Mouse (Mus musculus): ENCODE measurements at regions not wholly inside any gene's neighbourhood (a gene's known extent, or its start where the extent isn't known, plus 50 kb on each side); places are given as distances from the start of the nearest gene placed in this dataset.
A peak's percentile ranks its signal among the peaks of the same experiment; 100 is the strongest.

DNA sequence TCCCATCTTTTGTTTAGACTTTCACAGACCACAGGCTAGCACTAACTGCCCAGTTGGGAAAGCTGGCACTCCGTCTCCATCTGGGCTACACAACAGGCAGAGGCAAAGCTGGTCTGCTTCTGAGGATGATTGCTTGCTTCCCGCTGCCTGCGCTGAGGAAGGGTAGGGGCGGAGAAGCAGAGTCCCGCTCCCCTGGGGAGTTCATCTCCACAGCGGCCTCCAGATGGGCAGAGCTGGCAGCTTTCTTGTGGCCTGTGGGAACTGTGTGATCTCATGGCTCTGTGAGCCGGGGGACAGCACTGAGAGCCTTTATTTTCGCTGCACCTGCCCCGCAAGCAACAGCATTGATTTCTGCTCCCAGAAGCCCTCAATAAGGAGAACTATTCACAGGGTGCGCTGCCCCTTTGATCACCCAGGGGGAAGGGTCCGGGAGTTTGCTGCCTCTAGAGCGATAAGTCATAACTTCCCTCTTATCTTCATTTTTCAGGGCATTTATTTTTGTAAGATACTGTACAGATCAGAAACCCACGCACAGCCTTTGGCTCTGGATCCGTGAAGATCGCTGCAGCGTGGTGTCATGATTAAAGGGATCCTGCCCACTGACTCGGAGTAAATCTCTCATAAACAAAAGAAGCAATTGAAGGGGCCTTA lies 155.7 kb downstream of the Gm9376 start:
- DNase-seq: peak; percentile 12

- DNase-seq: no peak
Observed at GRCm38 (mm10) chr14:118423269-118423668, 156.5 kb downstream of the Gm9376 start.

DNA sequence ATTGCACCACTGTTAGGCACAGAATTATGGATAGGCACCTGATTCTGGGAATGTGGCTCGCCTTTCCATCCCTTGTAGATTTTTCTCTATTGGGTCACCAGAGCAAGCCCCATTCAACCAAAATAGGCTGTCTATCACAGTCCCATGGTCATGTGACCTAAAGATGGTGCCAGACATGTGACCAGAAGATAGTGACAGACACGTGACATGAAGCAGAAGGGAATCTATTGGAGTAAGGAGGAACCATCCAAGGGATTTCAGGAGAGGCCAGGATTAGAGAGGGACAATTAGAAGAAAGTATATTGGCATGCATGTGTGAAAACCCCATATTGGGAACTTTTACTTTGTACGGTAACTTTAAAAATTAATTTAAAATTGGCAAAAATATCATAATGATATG lies 159.8 kb downstream of the Gm9376 start:
- no peak for DNase-seq

DNA sequence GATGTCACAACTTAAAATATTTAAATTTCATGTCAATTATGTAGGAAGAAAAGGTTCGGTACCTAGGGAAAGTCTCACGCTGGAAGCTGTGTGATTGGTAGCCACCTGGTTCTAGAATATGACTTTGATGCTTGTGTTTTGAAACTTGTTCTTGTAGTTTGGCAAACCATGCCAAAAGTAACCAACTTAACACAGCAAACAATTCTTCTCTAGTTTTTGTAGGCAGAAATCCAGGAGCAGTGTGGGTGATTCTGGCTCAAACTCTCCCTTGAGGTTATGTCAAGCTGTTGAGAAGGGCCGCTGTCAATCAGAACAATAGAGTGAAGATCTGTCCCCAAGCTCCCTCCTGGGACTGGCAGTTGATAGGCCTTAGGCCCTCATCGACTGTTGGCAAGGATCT lies 163.5 kb downstream of the Gm9376 start:
- no peak for DNase-seq

DNA sequence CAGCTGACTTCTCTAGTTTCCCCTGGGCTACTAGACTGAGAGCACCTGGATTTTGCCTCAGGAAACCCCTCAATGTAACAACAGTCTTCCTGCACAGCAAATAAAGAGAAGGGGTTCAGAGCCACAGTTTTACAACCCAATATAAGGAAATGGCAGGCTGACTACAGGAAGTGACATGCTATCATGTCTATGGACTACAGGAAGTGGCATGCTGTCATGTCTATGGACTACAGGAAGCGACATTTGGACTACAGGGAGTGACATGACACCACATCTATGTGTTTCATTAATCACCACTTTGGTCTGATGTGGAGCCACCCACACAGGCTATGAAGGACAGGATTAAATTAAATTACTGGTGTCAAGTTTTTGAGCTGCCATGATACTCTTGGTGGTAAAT lies 164.0 kb downstream of the Gm9376 start:
- DNase-seq: no peak

- no peak for DNase-seq
Observed at GRCm38 (mm10) chr14:118431241-118431882, 164.6 kb downstream of the Gm9376 start.
